ENCODE assay signal across 12 mouse cellular contexts in the genomic region with DNA sequence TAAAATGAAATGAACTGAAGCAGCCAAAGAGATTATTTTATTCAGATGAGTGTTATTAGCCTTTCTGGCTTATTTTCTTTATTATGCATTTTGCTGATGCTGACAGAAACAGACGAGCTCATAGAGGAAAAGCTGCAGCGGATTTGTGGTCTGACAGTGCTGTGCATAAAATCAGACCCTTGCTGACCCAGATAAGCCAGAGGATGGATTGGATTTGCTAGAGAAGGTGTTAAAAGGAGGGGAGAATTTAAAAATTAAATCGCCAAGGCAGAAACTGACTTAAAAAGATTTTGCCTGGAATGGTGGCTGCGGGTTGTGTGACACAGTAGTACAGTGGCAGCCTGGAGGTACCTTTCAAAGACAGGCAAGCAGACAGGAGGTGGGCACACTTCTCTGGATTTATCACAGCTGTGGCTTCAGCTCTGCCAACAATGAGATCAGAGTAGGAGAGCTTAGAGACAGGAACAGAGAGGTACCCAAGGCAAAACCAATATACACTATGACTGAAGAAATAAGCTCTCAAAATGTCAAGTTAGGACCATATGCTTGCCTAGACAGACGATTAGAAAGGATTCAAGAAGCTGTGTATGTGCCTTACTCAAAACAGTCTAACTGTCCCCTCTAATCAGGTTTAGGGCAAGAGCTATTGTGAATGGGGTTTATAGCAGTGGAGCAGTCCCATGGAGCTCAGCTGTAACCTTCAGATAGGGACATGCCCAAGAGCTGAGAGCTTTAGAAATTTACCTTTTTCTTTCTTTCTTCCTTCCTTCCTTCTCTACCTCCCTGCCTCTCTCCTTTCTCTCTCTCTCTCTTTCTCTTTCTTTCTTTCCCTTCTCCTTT.
DNase-seq lines count a peak whose midpoint lies in the region; ATAC-seq lines count a peak whose summit lies in the region.
"Had no signal": no experiment of that assay in that cellular context is flagged by ENCODE, and none has a peak within 500 bp of the region (broad histone marks: within the 10 kb centered on the region; RNA-seq: fewer than 3 reads in every experiment).

No protein-coding gene starts in this region.

- no peaks in the 10 kb centered on the region for H3K9me3 ChIP-seq in heart, embryonic 13.5 days
- no peaks in the 10 kb centered on the region for H3K9me3 ChIP-seq in hindbrain, embryonic 14.5 days (ENCODE audit: control insufficient read depth, low read length)
- H3K9me3 ChIP-seq: embryonic facial prominence, embryonic 12.5 days; limb, embryonic 15.5 days had no signal

- H3K9ac ChIP-seq in heart, embryonic 13.5 days: 0 out of 2 replicates have a peak overlapping the region, but pooled peaks have one; percentile 1
- peak overlapping the region; percentile 29; the same call in 1 of the 2 replicates for H3K9ac ChIP-seq in hindbrain, embryonic 14.5 days
- H3K9ac ChIP-seq: embryonic facial prominence, embryonic 12.5 days; limb, embryonic 15.5 days had no signal

- ATAC-seq in heart, embryonic 13.5 days (ENCODE audit: extremely low read depth, insufficient number of reproducible peaks, low FRiP score, low TSS enrichment): no peak
- no peak; the same call in 1 of the 2 replicates for ATAC-seq in hindbrain, embryonic 14.5 days (ENCODE audit: low FRiP score)
- ATAC-seq: intestine, embryonic 16.5 days; lung, postnatal 0 days had no signal

- H3K4me2 ChIP-seq in heart, embryonic 13.5 days: no peak overlapping the region; the same call in 1 of the 2 replicates
- H3K4me2 ChIP-seq in hindbrain, embryonic 14.5 days (replicated peaks): no peak overlapping the region
- H3K4me2 ChIP-seq: embryonic facial prominence, embryonic 12.5 days; limb, embryonic 15.5 days had no signal

- no peaks in the 10 kb centered on the region for H3K27me3 ChIP-seq in heart, embryonic 13.5 days (replicated peaks)
- no peaks in the 10 kb centered on the region for H3K27me3 ChIP-seq in hindbrain, embryonic 14.5 days (ENCODE audit: control insufficient read depth, insufficient read depth, low read length)
- H3K27me3 ChIP-seq: embryonic facial prominence, embryonic 12.5 days; limb, embryonic 15.5 days had no signal

- H3K36me3 ChIP-seq in heart, embryonic 13.5 days: no peaks in the 10 kb centered on the region
- H3K36me3 ChIP-seq in hindbrain, embryonic 14.5 days (replicated peaks; ENCODE audit: control insufficient read depth, insufficient read depth): no peaks in the 10 kb centered on the region
- H3K36me3 ChIP-seq: embryonic facial prominence, embryonic 12.5 days; limb, embryonic 15.5 days had no signal

- WGBS in heart, embryonic 13.5 days: 41% methylated on average over 5 of the region's 5 CpGs
- WGBS in hindbrain, embryonic 14.5 days: 57% methylated on average over 5 of the region's 5 CpGs

- DNase-seq in heart, adult 8-10 months (ENCODE audit: low spot score): no peak
- DNase-seq in right cerebral cortex, postnatal 25 days: peak; percentile 37
- DNase-seq in right cerebral cortex, adult 18-20 months: no peak
- peak; percentile 41 for DNase-seq in hindbrain, embryonic 14.5 days (ENCODE audit: low spot score)
- peak; percentile 36 for DNase-seq in retina, postnatal 7 days (ENCODE audit: low read depth, low spot score)
- DNase-seq in kidney, postnatal 10 days: no peak
- DNase-seq: gastrocnemius, postnatal 10 days had no signal

- H3K4me1 ChIP-seq in heart, embryonic 13.5 days: peaks cover 80% of the 10 kb centered on the region
- peaks cover 23% of the 10 kb centered on the region for H3K4me1 ChIP-seq in hindbrain, embryonic 14.5 days (replicated peaks; ENCODE audit: control insufficient read depth, insufficient read depth, low read length)
- H3K4me1 ChIP-seq: limb, embryonic 15.5 days had no signal

- H3K27ac ChIP-seq in heart, embryonic 13.5 days (replicated peaks): peak overlapping the region; percentile 62
- H3K27ac ChIP-seq in hindbrain, embryonic 14.5 days: peak overlapping the region; percentile 70
- H3K27ac ChIP-seq: embryonic facial prominence, embryonic 12.5 days; limb, embryonic 15.5 days had no signal

- H3K4me3 ChIP-seq in heart, embryonic 13.5 days: no peak overlapping the region
- no peak overlapping the region for H3K4me3 ChIP-seq in hindbrain, embryonic 14.5 days (replicated peaks; ENCODE audit: low read length)
- H3K4me3 ChIP-seq: embryonic facial prominence, embryonic 12.5 days; limb, embryonic 15.5 days had no signal

Comparison
In these comparisons a context has a peak if more than half of its experiments do, and no peak if none do; other contexts are left out.
1. DNase-seq: peak in right cerebral cortex, postnatal 25 days (single experiment), hindbrain, embryonic 14.5 days (single experiment) and retina, postnatal 7 days (single experiment); none in heart, adult 8-10 months (single experiment), right cerebral cortex, adult 18-20 months (single experiment) and kidney, postnatal 10 days (single experiment).